Mouse (Mus musculus): Measurements from ENCODE around the gene Wfikkn2.

Gene Wfikkn2

GRCm38 (mm10) chr11:94261585-94262370, 16.0 kb upstream of the Wfikkn2 start:
- no peak for DNase-seq (ENCODE audit: extremely low spot score)

- DNase-seq (ENCODE audit: extremely low spot score), result no peak
These were observed 14.0 kb upstream of the Wfikkn2 start for GRCm38 (mm10) chr11:94259814-94260213.

- no peak for DNase-seq (ENCODE audit: extremely low spot score)
These were observed 12.2 kb upstream of the Wfikkn2 start for GRCm38 (mm10) chr11:94257987-94258386.

- no peak for DNase-seq (ENCODE audit: extremely low spot score)
These were observed 9.9 kb upstream of the Wfikkn2 start for GRCm38 (mm10) chr11:94255733-94256132.

- DNase-seq (ENCODE audit: extremely low spot score), result no peak
These were observed 7.9 kb upstream of the Wfikkn2 start for GRCm38 (mm10) chr11:94253691-94254090.

- DNase-seq (ENCODE audit: extremely low spot score), result no peak
These were observed 7.4 kb upstream of the Wfikkn2 start for GRCm38 (mm10) chr11:94253156-94253555.

- DNase-seq (ENCODE audit: extremely low spot score), result no peak
These were observed 920 bp upstream of the Wfikkn2 start for GRCm38 (mm10) chr11:94246789-94247061.

- no peak for DNase-seq (ENCODE audit: extremely low spot score)
These were observed 1.4 kb downstream of the Wfikkn2 start for GRCm38 (mm10) chr11:94244385-94244784.

GRCm38 (mm10) chr11:94243422-94244180, 2.2 kb downstream of the Wfikkn2 start:
- DNase-seq (ENCODE audit: extremely low spot score), result no peak

GRCm38 (mm10) chr11:94242760-94243421, 2.9 kb downstream of the Wfikkn2 start:
- DNase-seq (ENCODE audit: extremely low spot score), result peak; percentile 31

GRCm38 (mm10) chr11:94239706-94240105, 6.1 kb downstream of the Wfikkn2 start:
- no peak for DNase-seq (ENCODE audit: extremely low spot score)

- no peak for DNase-seq (ENCODE audit: extremely low spot score)
These were observed 7.0 kb downstream of the Wfikkn2 start for GRCm38 (mm10) chr11:94238786-94239185.

GRCm38 (mm10) chr11:94236074-94236473, 9.7 kb downstream of the Wfikkn2 start:
- peak; percentile 74 for DNase-seq (ENCODE audit: extremely low spot score)

GRCm38 (mm10) chr11:94234857-94235256, 10.9 kb downstream of the Wfikkn2 start:
- DNase-seq (ENCODE audit: extremely low spot score), result no peak

- DNase-seq (ENCODE audit: extremely low spot score), result no peak
These were observed 11.4 kb downstream of the Wfikkn2 start for GRCm38 (mm10) chr11:94234380-94234779.

- DNase-seq (ENCODE audit: extremely low spot score), result no peak
These were observed 12.4 kb downstream of the Wfikkn2 start for GRCm38 (mm10) chr11:94233405-94233804.

- DNase-seq (ENCODE audit: extremely low spot score), result no peak
These were observed 13.8 kb downstream of the Wfikkn2 start for GRCm38 (mm10) chr11:94231821-94232552.

- DNase-seq (ENCODE audit: extremely low spot score), result no peak
These were observed 15.6 kb downstream of the Wfikkn2 start for GRCm38 (mm10) chr11:94230244-94230643.

- no peak for DNase-seq (ENCODE audit: extremely low spot score)
These were observed 16.4 kb downstream of the Wfikkn2 start for GRCm38 (mm10) chr11:94229207-94229960.

- no peak for DNase-seq (ENCODE audit: extremely low spot score)
These were observed 17.4 kb downstream of the Wfikkn2 start for GRCm38 (mm10) chr11:94228416-94228815.

GRCm38 (mm10) chr11:94225985-94226384, 19.8 kb downstream of the Wfikkn2 start:
- peak; percentile 42 for DNase-seq (ENCODE audit: extremely low spot score)
